Mouse (Mus musculus) midbrain, embryonic 11.5 days (tissue): ENCODE data around the gene Olfml1. TPM values are rescaled to one million over a fixed set of nuclear protein-coding genes. Genes with fewer than 3 reads are reported as not detected.

Experiments used
- ATAC-seq: fragments of 200-750 bp; cut with Nextera tagmentation; 2 replicates; pipeline ENCODE4 v1.8.0; 2017; ENCODE audit warnings: moderate TSS enrichment, moderate library complexity; ENCODE audit not compliant: low FRiP score
- DNase-seq: peaks from one replicate; pipeline ENCODE4 v3.0.0; 2015; ENCODE audit warnings: low spot score; ENCODE audit errors: missing footprints
- H3K27ac ChIP-seq: fragments of 300-500 bp; sonication (generic); 2 replicates; pipeline ENCODE4 v1.5.1; 2014; ENCODE audit warnings: low read depth, low read length
- H3K27me3 ChIP-seq: fragments of 300-500 bp; sonication (generic); 2 replicates; pipeline ENCODE4 v1.6.1; 2014; ENCODE audit warnings: mild to moderate bottlenecking, low read length, moderate library complexity, mixed read lengths; ENCODE audit not compliant: control insufficient read depth, insufficient read depth
- H3K36me3 ChIP-seq: fragments of 300-500 bp; sonication (generic); 2 replicates; pipeline ENCODE4 v1.6.1; 2014; ENCODE audit warnings: mild to moderate bottlenecking, low read length, moderate library complexity, mixed read lengths; ENCODE audit not compliant: control insufficient read depth, insufficient read depth
- H3K4me1 ChIP-seq: fragments of 300-500 bp; sonication (generic); 2 replicates; pipeline ENCODE4 v1.6.1; 2014; ENCODE audit warnings: low read length; ENCODE audit not compliant: control insufficient read depth, insufficient read depth
- H3K4me2 ChIP-seq: fragments of 300-500 bp; sonication (generic); 2 replicates; pipeline ENCODE4 v1.6.1; 2014; ENCODE audit warnings: mild to moderate bottlenecking, moderate library complexity
- H3K4me3 ChIP-seq: fragments of 300-500 bp; sonication (generic); 2 replicates; pipeline ENCODE4 v1.5.1; 2014; ENCODE audit warnings: low read depth, low read length
- H3K9ac ChIP-seq: fragments of 300-500 bp; sonication (generic); 2 replicates; pipeline ENCODE4 v1.6.1; 2014; ENCODE audit warnings: low read length
- H3K9me3 ChIP-seq: fragments of 300-500 bp; sonication (generic); 2 replicates; pipeline ENCODE4 v1.6.1; 2016; ENCODE audit warnings: low read length; ENCODE audit not compliant: control insufficient read depth
- WGBS: fragments of 180-500 bp; shearing (Covaris S2); extraction: QIAGEN DNeasy Blood & Tissue Kit; methylation state at CpG from one replicate; pipeline ENCODE4 v1.1.7; 2014; 5-methylcytosine and 5-hydroxymethylcytosine counted together
- polyA plus RNA-seq: library from polyadenylated mRNA; unstranded; fragments of >200 nt; fragmentation: Nextera tagmentation; extraction: Ambion mirVana; gene quantifications from 2 replicates; pipeline ENCODE4 v1.2.1, GENCODE M21; 2014

Gene Olfml1
- polyA plus RNA-seq, 1 experiment from 2014 or later = 6.8 TPM

DNA sequence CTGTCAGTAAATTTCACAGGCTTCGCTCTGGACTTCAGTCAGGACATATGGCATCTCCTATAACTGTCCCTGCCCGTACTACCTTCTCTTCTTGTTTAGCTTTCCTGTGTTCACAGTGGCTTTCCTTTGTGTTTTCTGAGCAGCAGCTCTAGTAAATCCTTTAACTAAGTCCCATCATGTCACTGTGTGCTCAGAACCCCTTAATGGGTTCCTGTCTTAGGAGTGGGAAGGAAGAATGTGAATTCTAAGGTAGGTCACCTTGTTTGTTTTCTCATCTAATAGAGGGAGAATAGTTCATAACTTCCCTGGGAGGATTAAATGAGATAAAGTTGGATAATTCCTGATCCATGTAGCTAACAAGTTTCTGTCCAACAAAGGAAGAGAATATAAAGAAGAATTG lies 57.8 kb downstream of the Olfml1 start, which contains the start of gene 5330417H12Rik:
Gene 5330417H12Rik (minus strand): TSS at position 101 of the 400 bp plus-strand sequence.
- WGBS = 90% methylated on average over 2 of the region's 2 CpGs
- no peak within 1 kb of the TSS for H3K9ac ChIP-seq
- H3K4me3 ChIP-seq = no peak within 1 kb of the TSS
- no peaks in the 10 kb centered on the region for H3K4me1 ChIP-seq
- no peaks in the 10 kb centered on the region for H3K27me3 ChIP-seq
- DNase-seq = no peak
- no peak within 1 kb of the TSS for H3K4me2 ChIP-seq
- no peaks in the 10 kb centered on the region for H3K9me3 ChIP-seq
- H3K36me3 ChIP-seq = no peaks in the 10 kb centered on the region
- ATAC-seq = no peak
- no peak within 1 kb of the TSS for H3K27ac ChIP-seq

DNA sequence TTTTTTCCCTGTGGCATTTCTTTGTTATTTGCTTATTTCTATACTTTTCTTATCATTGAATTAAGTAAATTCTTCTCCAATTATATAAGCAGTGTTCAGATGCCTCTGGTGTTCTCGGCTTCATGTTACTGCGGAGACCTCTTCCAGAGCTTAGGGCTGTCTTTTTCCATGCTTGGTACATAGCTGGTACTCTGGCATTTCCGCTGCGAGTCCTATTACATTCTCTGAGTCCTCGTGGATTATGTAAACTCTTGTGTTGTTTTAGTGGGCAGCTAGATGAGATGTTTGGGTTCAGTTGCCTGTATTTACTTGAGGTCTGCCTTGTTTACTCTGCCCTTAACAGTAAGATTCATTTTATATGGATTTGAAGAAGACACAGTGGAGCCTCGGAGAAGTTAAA lies 58.5 kb downstream of the Olfml1 start:
- Histone ChIP-seq H3K4me3 (no peak overlapping the region), H3K27ac (no peak overlapping the region), H3K4me1 (no peaks in the 10 kb centered on the region), H3K36me3 (no peaks in the 10 kb centered on the region), H3K9ac (no peak overlapping the region), H3K9me3 (no peaks in the 10 kb centered on the region), H3K27me3 (no peaks in the 10 kb centered on the region), H3K4me2 (no peak overlapping the region)
- DNase-seq (no peak), ATAC-seq (no peak)
- WGBS = 86% methylated on average over 6 of the region's 6 CpGs

DNA sequence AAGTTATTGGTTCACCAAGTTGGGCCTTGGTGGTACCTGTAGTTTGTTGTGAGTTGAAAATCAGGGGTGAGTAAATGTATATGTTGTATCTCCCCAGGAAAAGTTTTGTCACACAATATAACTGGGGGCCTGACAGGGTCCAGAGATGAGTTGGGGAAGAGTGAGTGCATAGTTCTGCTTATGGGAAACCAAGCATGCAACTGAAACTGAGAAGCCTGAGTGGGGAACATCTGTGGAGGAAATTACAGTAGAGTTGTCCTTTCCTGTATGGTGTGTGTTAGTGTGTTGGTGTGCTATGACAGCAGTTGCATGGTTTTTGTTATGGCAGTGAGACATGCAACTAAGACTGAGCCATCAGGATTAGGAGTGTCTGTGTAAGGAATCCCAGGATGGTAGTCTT lies 61.1 kb downstream of the Olfml1 start:
- no peaks in the 10 kb centered on the region for H3K36me3 ChIP-seq
- no peak overlapping the region for H3K9ac ChIP-seq
- H3K27ac ChIP-seq = no peak overlapping the region
- H3K27me3 ChIP-seq = no peaks in the 10 kb centered on the region
- H3K9me3 ChIP-seq = no peaks in the 10 kb centered on the region
- no peaks in the 10 kb centered on the region for H3K4me1 ChIP-seq
- ATAC-seq = no peak
- DNase-seq = no peak
- H3K4me3 ChIP-seq = no peak overlapping the region
- H3K4me2 ChIP-seq = no peak overlapping the region

- Histone ChIP-seq H3K9me3 (no peaks in the 10 kb centered on the region), H3K9ac (no peak overlapping the region), H3K4me2 (no peak overlapping the region), H3K4me3 (no peak overlapping the region), H3K36me3 (no peaks in the 10 kb centered on the region), H3K27me3 (no peaks in the 10 kb centered on the region), H3K27ac (no peak overlapping the region), H3K4me1 (no peaks in the 10 kb centered on the region)
- ATAC-seq (no peak), DNase-seq (no peak)
- WGBS = 93% methylated on average over 4 of the region's 4 CpGs
These were observed 66.0 kb downstream of the Olfml1 start for GRCm38 (mm10) chr7:107633201-107633600.

DNA sequence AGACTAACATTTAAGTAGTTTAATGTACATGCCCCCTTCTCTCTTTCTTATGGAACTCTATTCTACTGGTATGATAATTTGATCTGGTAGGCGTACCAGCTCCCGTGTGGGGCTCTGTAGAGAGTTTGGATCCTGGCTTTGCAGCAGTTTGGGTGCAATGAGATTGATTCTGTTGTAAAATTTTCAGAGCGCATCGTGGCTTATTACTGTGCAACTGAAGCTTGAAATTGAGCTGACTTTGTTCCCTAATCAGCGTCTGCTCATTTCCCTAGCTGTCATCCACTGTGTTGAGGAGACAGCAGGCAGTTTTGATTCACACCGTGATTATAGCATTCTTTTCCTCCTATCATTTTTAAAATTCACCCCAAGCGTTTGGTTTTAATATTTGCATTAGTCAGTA lies 70.2 kb downstream of the Olfml1 start:
- Histone ChIP-seq H3K4me1 (no peaks in the 10 kb centered on the region), H3K4me3 (no peak overlapping the region), H3K4me2 (no peak overlapping the region), H3K9me3 (no peaks in the 10 kb centered on the region), H3K27me3 (no peaks in the 10 kb centered on the region), H3K9ac (no peak overlapping the region), H3K27ac (no peak overlapping the region), H3K36me3 (no peaks in the 10 kb centered on the region)
- WGBS = 87% methylated on average over 7 of the region's 7 CpGs
- no peak for DNase-seq
- no peak for ATAC-seq

- Histone ChIP-seq H3K27me3 (no peaks in the 10 kb centered on the region), H3K4me2 (no peak overlapping the region), H3K9me3 (no peaks in the 10 kb centered on the region), H3K9ac (no peak overlapping the region), H3K27ac (no peak overlapping the region), H3K4me1 (no peaks in the 10 kb centered on the region), H3K36me3 (no peaks in the 10 kb centered on the region), H3K4me3 (no peak overlapping the region)
- 87% methylated on average over 5 of the region's 5 CpGs for WGBS
- ATAC-seq (no peak), DNase-seq (no peak)
These were observed 70.8 kb downstream of the Olfml1 start for GRCm38 (mm10) chr7:107638026-107638425.

Other genes with a start within 250 kb of the Olfml1 start
- 3.9 and 5.6 TPM in 2 replicates for gene Syt9, start 196.7 kb upstream of the Olfml1 start, polyA plus RNA-seq
- gene Ppfibp2, start 27.8 kb downstream of the Olfml1 start, polyA plus RNA-seq = 2.9 and 3.5 TPM in 2 replicates
- not detected in 2 replicates for gene 5330417H12Rik, start 57.7 kb downstream of the Olfml1 start, polyA plus RNA-seq
- 0.56 TPM in 1 of 2 replicates, not detected in the other for gene Cyb5r2, start 190.6 kb downstream of the Olfml1 start, polyA plus RNA-seq
- gene Ovch2, start 233.8 kb downstream of the Olfml1 start, polyA plus RNA-seq = not detected in 2 replicates
- not detected in 2 replicates for gene Olfr467, start 244.8 kb downstream of the Olfml1 start, polyA plus RNA-seq